Mouse (Mus musculus) ovary, postnatal 10 days (tissue): ENCODE measurements around the gene Dcun1d2.
"Not testable (repeated sequence)": the region's sequence is repeated elsewhere in the genome, so short reads cannot be mapped to it uniquely, and the experiment has no call there.

Source experiments
- DNase-seq: peaks from one replicate; pipeline ENCODE4 v3.0.0; 2022; ENCODE audit warnings: low spot score

Dcun1d2 gene

DNA sequence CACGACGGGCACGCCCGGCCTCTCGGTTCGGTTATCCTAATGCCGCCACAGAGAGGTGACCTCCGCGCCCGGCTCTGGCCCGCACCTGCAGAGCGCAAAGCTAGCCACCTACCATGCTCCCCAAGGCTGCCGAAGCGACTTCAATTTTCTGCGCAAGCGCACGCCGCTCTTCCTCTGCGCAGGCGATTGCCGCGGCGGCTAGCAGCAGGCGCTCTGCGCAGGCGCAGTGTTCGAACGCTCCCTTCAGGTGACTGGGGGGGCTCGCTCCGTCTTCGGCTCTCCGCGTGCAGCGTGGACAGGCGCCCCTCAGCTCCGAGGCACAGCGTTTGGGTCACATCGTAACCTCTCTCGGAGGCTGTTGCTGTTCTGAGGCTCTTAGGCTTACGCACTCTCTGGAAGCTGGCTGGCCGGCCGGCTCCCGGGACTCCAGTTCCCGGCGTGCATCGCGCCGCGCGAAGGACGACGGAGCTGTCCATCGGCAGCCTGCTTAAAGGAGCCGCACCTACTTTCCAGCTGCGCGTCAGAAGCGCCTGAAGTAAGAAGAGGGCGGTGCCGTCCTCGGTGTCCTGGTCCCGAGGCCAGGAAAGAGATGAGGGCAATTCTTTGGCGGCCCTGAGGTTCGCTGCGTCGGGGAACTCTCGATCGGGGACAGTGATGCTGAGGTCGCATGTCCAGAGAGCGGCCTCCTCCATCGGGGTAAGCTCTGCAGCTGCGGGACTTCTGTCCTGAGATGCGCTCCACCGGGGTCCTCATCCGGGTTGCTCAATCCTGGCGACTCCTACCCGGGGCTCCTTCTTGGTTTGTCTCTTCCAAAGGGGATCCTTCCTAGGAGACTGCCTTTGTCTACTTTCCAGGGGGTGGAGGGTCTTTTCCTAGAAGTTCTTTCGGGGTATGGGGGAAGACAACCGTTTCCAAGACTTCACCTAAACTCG is at the start of gene Dcun1d2, which contains the start of gene Tmco3:
Gene Dcun1d2 (minus strand): TSS at position 440 of the 932 bp plus-strand sequence.
Gene Tmco3 (plus strand): TSS at position 499 of the 932 bp plus-strand sequence.
- peak; percentile 91 for DNase-seq

DNA sequence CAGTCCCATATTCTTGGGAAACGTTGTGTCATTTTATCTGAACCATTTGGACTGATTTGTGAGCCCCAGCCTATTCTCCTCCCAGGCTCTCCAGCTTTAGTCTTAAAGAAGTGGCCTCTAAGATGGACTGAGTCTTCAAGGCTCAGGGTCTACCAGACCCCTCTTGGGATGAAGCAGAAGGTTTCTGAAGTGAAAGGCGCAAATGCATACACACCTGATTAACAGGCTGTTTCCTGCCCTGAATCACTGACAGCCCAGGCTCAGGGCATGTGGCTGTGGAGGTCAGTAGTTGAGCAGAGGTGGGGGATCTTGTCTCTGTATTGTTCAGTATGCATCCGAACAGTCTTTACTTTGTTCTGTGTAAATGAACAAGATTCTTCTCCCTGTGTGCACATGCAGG is 49.7 kb upstream of the Dcun1d2 start:
- DNase-seq = no peak

DNA sequence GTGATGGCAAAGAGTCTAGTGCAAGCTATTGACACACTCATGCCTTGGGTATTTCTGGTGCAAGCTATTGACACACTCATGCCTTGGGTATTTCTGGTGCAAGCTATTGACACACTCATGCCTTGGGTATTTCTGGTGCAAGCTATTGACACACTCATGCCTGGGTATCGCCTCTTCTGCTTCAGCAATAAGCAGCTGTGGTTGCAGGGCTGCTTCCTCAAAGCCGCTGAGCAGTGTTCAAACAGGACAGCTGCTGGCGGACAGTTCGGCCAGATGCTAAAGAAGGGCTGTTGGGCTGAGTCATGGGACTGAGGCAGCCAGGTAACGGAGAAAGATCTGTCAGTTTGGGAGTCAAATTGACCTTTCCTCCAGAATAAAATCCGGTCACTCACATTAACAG is 49.3 kb upstream of the Dcun1d2 start:
- not testable (repeated sequence) for DNase-seq

DNA sequence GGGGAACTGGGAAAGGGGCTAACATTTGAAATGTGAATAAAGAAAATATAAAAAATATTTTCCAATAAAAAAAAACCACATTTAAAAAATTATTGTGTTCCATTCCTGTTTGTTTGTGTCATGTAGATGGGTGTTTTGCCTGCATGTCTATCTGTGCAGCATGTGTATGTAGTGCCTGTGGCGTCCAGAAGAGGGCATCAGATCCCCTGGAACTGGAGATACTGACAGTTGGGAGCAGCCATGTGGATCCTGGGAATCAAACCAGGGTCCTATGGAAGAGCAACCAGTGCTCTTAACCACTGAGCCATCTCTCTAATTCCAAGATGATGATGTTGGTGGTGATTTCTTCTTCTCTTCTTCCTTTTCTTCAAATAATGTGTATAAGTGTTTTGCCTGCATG is 46.7 kb upstream of the Dcun1d2 start:
- no peak for DNase-seq

DNA sequence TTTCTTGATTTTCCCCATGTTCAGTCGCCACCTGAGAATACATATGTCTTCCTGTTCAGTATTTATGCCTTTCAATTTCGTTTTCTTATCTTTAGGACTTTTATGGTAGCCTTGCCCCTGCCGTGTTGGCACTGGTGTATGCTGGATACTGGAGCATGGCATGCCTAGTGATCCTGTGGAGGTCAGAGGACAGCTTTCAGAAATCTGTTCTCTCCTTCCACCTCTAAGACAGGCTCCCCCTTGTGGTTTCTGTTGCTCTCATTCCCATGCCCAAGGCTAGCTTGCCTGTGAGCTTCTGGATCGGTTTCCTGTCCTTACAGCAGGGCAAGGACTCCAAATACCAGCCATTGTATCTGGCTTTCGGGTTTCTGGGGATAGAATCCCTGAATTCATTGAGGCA is 38.7 kb upstream of the Dcun1d2 start:
- DNase-seq = no peak

DNA sequence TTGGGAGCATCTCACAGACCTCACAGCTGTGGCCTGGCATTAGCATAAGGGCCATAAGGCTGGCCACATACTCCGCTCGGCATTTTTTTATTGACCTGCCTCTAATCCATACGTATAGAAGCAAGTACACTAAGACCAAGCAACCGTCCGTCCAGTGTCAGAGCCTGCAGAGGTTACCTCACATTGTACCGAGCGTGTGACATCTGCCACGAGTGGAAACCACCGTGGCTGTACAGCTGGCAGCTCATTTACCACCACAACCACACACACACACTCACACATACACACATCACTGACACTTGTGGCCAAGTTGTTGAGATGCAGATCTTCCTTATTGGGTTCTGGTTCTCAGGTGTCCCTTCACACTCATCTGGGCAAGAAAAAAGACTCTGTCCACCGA is 28.7 kb upstream of the Dcun1d2 start:
- no peak for DNase-seq

DNA sequence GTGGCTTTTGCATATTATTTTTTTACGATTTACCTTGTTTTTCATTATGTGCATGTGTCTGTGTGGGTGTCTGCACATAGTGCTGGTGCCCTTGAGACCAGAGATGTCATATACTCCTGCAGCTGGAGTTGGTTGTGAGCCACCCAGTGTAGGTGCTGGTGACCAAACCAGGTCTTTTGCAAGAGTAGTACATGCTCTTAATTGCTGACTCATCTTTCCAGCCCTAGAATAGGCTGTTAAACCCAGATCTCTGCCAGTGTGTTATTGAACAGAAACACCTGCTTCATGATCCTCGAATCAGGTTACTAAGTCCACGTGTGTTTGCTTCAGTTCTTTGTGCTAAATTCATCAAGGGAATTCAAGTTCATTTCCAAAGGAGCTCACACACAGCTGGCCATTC is 27.0 kb upstream of the Dcun1d2 start:
- no peak for DNase-seq

DNA sequence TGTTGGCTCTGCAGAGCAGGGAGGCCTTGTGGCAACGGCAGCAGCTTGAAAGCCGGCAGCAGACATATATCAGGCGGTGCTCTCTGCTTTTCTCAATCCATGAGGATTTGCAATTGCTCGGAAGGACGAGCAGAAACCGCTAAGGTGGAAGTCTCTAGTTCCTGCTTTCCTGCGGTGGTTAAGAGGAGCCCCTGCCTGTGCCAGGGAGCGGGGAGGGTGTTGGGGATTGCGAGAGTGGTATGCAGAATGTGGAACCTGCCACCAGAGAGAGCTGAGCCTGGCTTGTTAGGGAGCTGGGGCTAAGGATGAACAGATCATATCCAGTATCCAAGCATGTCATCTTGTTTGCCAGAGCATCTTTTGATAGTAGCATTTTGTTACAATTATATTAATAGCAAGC is 19.0 kb upstream of the Dcun1d2 start:
- DNase-seq = no peak

DNA sequence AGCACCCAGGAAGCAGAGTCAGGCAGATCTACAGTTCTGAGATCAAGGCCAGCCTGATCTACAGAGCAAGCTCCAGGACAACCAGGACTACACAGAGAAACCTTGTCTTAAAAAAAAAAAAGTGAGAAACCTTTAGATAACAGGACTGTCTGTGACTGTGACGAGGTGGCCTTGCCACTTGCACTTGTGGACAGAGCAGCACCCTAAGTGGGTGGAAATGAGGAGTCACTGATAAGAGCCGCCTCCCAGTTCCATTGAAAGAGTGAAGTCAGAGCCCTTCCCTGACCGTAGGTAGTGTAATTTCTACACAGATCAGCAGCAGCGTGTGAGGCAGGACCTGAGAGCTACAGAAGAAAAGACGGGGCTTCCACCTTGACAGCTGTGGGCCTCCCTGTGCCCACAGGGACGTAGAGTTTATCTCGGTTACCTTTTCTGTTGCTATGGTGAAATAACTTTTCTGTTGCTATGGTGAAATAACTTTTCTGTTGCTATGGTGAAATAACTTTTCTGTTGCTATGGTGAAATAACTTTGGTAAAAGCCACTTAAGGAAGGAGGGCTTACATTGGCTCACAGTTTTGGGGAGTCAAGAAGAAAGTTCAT is 18.5 kb upstream of the Dcun1d2 start:
- no peak for DNase-seq

DNA sequence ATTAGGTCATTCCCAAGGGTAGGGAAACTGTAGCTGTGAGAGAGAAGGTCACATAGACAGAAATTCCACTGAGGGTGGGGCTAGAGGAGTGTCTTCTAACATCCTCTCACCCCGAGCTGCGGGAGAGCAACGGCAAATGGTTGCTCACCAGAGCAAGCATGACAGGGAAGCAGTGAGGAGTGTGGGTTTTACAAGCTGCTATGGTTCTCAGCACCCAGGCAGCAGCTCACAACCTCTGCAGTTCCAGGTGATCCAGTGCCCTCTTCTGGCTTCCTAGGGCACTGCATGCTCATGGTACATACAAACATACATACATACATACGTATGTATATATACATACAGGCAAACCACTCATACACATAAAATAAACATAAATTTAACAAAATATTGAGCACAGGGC is 18.0 kb upstream of the Dcun1d2 start:
- DNase-seq = no peak

DNA sequence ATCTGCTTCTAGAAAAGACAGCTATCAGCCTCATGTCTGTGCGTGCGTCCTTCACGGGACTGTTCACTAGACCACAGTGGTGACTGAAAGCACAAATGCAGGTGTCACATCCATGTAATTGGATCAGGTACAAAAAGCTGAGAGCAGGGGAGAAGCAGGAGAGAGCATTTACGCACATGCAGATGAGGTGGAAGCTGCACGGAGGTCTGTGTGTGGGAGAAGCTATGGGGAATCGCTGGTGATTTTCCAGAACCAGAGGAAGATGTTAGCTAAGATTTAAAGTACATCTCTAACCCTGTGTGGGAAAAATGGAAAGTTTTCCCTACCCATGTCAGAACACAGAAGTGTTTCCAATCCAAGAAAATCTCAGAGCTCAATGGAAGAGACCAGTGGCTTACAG is 17.5 kb upstream of the Dcun1d2 start:
- DNase-seq = no peak

DNA sequence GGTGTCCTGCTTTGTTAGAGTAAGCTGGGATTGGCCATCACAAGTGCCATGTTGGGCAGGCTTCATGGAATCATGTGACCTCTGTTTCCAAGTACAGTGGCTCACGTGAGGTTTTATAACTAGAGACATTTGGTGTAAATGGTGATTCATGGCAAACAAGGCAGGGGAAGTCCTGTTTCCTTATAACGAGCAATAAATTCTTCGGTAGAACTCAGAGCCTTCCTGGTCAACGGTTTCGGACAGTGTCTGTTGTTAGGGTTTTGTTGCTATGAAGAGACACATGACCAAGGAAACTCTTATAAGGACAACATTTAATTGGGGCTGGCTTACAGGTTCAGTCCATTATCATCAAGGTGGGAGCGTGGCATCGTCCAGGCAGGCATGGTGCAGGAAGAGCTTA is 13.1 kb upstream of the Dcun1d2 start:
- no peak for DNase-seq

DNA sequence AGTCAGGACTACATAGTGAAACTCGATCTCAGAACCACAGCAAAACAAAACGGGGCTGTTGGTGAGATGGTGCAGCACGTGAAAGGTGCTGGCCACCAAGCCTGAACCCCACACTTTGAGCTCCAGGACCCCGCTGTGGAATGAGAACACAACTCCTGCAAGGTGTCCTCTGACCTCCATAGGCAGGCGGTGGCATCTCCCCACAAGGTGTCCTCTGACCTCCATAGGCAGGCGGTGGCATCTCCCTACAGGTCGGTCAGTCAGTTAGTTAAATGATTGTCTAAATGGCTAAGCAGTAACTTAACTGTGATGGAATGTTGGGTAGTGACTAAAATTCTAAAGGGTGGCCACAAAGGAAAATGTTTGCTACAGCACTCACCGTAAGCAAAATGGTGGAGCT is 11.6 kb upstream of the Dcun1d2 start:
- no peak for DNase-seq

DNA sequence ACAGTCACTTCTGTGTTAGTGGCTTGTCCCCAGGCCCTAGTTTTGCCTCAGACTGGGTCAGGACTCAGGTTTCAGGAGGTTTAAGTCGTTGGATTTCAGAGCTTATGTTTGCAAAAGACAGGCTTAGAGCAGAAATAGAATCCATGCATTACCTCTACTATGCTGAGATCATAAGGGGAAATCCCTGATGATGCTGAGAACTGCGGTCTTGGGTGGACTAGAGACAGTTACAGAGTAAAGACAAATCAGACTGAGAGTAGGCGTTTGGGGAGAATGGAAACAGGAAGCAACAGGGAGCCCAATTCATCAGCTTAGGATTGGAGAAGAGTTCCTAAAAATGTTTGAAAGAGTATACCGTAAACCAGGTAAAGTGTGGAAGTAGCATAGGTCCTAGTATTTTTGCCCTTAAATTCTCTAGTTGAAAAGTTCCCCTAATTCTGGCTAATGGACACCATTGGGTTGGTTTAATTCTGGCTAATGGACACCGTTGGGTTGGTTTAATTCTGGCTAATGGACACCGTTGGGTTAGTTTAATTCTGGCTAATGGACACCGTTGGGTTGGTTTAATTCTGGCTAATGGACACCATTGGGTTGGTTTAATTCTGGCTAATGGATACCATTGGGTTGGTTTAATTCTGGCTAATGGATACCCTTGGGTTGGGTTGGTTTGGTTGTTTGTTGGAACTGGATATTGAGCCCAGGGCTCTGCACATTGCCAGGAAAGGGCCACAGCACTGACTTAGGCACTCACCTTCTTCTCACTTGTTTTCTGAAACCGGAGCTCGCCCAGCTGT is 5.9 kb upstream of the Dcun1d2 start:
- DNase-seq = no peak

DNA sequence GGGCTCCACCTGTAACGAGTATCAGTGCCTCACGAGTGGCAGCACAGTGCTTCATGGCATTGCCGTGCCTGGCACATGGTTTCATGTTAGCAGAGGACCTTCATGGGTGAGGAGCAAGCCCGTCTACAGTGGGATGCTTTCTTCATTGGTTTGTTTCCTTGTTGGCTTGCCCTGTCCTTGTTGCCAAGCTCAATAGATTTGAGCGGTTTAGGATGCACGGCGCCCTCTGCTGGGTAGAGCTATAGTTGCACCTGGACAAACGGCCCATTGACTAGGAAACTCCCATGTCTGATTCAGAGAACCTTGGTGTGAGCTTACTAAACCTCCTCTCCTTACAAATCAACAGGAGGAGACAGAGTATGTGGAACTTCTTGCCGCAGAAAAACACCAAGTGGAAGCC is 4.4 kb upstream of the Dcun1d2 start:
- peak; percentile 45 for DNase-seq

DNA sequence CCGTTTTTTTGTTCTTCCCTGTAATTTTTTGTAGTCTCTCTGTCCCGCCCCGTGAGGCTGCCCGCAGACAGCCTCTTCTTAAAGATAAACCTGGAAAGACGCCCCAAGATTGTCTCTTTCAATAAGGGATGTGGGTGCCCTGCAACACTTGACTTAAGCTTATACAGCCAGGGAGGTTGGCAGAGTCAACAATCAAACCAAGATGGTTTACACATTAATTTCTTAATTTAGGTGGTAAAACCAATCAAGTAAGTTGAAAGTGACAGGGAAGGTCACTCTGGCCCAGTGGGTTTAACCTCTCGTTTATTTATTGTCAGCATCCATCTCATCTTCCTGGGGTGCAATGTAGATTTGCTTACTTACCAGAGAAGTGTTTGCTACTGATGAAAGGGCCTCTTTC is 715 bp upstream of the Dcun1d2 start:
- DNase-seq = no peak

DNA sequence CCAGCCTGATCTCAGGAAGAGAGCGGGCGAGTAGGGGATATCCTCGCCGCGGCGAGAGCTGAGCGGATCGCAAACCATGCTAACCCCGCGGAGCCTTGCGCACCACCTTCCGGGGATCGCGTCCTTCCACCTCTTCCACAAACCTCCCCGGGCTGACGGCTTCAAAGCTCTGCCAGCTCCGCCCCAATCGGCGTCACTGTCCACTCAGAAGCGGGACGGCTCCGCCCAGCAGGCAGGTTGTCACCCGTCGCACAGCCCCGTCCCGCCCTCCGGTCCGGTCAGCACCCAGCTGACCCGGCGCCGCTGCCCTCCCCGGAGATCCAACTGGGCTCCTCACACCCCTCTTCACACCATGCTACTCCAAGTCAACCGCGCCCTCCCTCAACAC is 633 bp downstream of the Dcun1d2 start:
- no peak for DNase-seq

DNA sequence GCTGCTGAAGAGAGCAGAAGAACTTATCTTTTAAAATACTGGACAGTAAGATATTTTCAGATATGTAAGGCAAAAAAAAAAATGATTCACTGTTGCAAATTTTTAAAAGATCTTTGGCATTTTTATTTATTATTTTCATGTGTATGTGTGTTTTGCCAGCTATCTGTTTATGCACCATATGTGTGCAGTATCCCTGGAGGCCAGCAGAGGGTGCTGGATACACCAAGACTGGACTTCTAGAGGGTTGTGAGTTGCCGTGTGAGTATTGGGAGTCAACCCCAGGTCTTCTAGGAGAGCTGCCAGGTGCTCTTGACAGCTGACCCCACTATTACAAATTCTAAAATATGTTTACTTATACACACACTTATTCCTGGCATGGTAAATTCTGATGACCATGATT is 4.7 kb downstream of the Dcun1d2 start:
- no peak for DNase-seq

DNA sequence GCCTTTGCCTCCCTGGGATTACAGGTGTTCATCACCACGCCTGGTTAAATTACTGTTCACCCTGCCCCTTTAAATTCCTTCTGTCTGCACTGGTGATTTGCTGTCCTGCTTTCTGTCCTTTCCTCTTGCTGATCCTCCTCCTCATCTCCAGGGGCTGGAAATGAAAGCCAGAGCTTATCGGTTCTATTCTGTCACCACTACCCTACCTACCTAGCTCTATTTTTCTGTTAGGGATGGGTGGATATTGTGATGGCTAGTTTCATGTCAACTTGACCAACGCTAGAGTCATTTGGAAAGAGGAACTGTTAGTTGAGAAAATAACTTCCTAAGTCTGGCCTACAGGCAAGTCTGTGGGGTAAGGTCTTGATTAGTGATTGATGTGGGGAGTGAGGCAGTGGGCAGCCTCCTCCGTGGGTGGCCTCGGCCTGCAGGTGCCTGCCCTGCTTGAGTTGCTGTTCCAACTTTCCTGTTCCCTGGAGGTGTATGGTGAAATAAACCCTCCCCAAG is 10.9 kb downstream of the Dcun1d2 start:
- no peak for DNase-seq

DNA sequence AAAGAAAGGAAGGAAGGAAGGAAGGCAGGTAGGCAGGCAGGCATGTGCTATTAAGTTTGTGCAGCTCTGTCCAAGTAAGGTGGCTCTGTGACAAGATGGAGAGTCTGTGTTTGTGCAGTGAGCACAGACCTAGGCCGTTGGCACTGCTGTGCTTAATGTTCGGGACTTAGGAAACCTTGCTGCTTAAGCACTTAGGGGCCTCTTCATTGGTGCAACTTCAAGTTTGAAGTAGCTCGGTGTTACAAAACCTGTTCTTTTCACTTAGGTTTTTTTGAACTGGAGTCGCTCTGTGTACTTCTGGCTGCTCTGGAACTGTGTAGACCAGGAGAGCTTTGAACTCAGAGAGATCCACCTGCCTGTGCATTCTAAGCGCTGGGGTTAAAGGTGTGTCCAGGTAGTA is 15.1 kb downstream of the Dcun1d2 start:
- no peak for DNase-seq

DNA sequence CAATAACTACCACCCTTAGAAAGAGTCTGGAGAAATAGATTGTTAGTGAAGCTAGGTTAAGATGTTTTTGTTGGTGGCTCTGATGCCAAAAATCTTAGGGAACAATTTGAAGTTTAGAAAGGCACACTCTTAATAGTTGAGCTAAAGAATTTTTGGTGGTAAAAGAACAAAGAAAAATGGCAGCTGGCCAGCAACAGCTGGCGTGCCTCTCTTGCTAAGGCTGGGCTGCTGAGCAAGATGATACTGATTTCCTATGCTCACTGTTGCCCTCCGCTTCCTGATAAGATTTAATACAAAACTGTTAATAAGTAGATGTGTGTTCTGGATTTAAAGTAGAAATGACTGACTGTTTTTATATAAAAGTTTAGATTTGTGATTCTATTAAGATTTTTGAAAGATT is 20.4 kb downstream of the Dcun1d2 start:
- DNase-seq = no peak

DNA sequence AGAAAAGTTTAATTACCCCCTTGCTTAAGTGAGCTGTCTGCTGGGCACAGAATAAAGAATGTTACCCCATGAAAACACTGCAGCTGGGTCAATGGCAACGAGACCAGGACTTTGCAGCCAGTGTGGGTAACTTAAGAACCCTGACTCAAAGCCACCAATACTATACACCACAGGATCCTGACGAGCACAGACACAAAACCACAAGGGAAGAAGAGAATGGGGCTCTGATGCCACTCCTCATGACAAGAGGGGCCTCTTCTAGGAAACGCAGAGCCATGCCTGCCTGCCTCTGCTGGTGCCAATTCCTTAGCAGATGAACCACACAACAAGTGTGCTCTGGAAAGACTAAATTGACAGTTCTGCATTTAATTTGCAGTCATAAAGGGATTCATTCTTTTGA is 24.6 kb downstream of the Dcun1d2 start:
- no peak for DNase-seq

DNA sequence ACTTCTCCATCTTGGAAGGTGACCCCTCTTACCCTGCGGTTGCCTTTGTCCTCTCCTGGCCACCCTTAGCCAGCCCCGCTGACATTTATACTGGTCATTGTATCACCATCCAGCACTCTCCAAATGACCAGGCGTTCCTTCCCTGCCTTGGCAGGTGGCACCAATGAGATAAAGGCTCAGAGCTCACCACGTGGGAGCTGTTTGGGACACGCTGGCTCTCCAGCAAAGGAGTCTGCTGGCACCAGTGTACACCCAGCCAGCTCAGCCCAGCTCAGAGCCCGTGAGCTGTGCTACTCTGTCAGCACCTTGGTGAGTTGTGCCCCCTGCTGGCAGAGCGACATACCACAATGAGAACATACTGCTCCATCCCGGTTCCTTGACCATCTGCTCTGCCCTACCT is 33.9 kb downstream of the Dcun1d2 start, which contains the start of gene Adprhl1:
Gene Adprhl1 (minus strand): TSS at position 144 of the 400 bp plus-strand sequence.
- DNase-seq = peak; percentile 24
